Mouse (Mus musculus): ENCODE results near the gene Pheta2.

- TF ChIP-seq CTCF (IDR thresholded peaks at IDR 0.05; ENCODE audit: low read depth) (no peak), EP300 (IDR thresholded peaks at IDR 0.05; ENCODE audit: low read depth) (no peak)
These were observed 3.8 kb downstream of the Pheta2 start for GRCm38 (mm10) chr15:82342543-82342935.
